Mouse (Mus musculus): ENCODE results near the gene Eaf2. TPM values are rescaled to one million over a fixed set of nuclear protein-coding genes. Genes with fewer than 3 reads are reported as not detected.

The Eaf2 gene
- polyA plus RNA-seq, 1 experiment from 2014 or later: 1.2 TPM

DNA sequence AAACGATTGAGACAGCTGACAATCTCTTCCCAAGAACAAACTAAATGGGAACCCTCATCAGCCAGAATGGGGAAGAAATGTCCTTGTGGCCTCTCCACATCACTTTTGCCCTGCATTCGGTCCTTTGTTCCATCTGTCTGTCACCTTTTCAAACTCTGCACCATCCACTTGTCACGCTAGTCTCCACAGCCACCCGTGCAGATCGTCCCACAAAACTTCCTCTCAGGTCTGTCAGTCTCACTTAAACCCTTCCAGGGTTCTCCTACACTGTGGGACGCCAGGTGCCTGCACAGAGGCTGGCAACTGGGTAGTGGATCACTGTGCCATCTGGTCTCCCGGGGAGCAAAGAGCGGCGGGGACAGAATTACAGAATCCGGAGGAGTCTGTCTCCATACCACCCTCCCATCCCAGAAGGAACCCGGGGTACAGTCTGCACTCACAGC lies 47.2 kb downstream of the Eaf2 start:
- Histone ChIP-seq H3K27me3 (ENCODE audit: low read depth, poor library complexity, severe bottlenecking) (peaks cover 18% of the 10 kb centered on the region), H3K9me3 (replicated peaks) (no peaks in the 10 kb centered on the region), H3K4me1 (peaks cover 19% of the 10 kb centered on the region), H3K27ac (replicated peaks) (0 out of 2 replicates have a peak overlapping the region, but pooled peaks have one; percentile 92), H3K36me3 (peaks cover 21% of the 10 kb centered on the region), H3K4me3 (peak overlapping the region; percentile 90)
- 2% methylated on average over 11 of the region's 11 CpGs for WGBS
- no peak for DNase-seq (ENCODE audit: low spot score)

DNA sequence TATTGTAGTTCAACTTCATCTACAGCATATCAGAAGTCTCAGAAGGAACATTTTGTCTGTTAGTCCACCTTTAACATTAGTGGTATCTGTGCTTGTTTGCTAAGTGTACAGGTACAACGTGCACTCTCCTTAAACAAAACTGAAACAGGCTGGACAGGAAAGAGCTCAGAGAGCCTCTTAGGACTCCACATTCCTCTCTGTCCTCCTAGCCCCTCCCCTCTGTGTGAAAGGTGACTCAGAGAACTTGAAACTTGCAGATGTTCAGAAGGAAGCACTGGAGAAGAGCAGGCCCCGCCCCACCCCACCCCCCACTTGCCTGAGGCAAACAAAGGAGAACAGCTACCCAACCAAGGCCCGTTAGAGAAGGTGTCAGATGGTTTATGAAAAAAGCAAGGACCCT lies 53.3 kb downstream of the Eaf2 start:
- peaks cover 4% of the 10 kb centered on the region for H3K27me3 ChIP-seq (ENCODE audit: low read depth, poor library complexity, severe bottlenecking)
- no peaks in the 10 kb centered on the region for H3K9me3 ChIP-seq (replicated peaks)
- no peaks in the 10 kb centered on the region for H3K36me3 ChIP-seq
- no peak overlapping the region for H3K4me3 ChIP-seq
- 10% methylated on average over 3 of the region's 3 CpGs for WGBS
- H3K4me1 ChIP-seq: peaks cover 10% of the 10 kb centered on the region
- DNase-seq (ENCODE audit: low spot score): no peak
- H3K27ac ChIP-seq (replicated peaks): no peak overlapping the region; the same call in 1 of the 2 replicates

GRCm38 (mm10) chr16:36820747-36821146 lies 54.1 kb downstream of the Eaf2 start:
- Histone ChIP-seq H3K9me3 (replicated peaks) (no peaks in the 10 kb centered on the region), H3K27me3 (ENCODE audit: low read depth, poor library complexity, severe bottlenecking) (no peaks in the 10 kb centered on the region), H3K4me3 (no peak overlapping the region), H3K27ac (replicated peaks) (no peak overlapping the region), H3K4me1 (peaks cover 10% of the 10 kb centered on the region), H3K36me3 (no peaks in the 10 kb centered on the region)
- WGBS: 80% methylated on average over 3 of the region's 3 CpGs
- DNase-seq (ENCODE audit: low spot score): no peak

GRCm38 (mm10) chr16:36820016-36820415 lies 54.8 kb downstream of the Eaf2 start:
- no peaks in the 10 kb centered on the region for H3K9me3 ChIP-seq (replicated peaks)
- DNase-seq (ENCODE audit: low spot score): no peak
- H3K36me3 ChIP-seq: no peaks in the 10 kb centered on the region
- H3K4me1 ChIP-seq: peaks cover 10% of the 10 kb centered on the region
- WGBS: 59% methylated on average over 6 of the region's 6 CpGs
- no peak overlapping the region for H3K4me3 ChIP-seq
- no peaks in the 10 kb centered on the region for H3K27me3 ChIP-seq (ENCODE audit: low read depth, poor library complexity, severe bottlenecking)
- H3K27ac ChIP-seq (replicated peaks): no peak overlapping the region

DNA sequence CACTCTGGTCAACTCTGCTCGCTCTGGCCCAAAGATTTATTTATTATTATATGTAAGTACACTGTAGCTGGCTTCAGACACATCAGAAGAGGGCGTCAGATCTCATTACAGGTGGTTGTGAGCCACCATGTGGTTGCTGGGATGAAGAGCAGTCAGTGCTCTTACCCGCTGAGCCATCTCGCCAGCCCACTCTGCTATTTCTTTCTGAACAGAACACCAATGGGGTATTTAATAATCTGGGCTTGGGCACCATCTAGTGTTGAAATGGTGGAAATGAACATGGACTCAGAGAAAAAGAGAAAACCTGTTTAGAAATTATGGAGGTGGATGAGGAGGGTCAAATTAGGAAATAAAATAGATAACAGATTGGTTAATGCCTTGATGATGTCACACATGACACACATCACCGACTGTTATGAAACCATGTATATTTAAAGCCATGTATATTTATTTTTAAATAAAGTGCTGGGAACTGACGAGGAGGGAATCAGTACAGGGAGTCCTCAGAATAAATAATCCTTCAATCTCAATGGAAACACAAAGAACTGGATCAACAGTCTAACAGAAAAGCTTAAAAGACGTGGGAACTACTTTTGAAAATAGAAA lies 57.4 kb downstream of the Eaf2 start:
- Histone ChIP-seq H3K36me3 (no peaks in the 10 kb centered on the region), H3K27ac (replicated peaks) (no peak overlapping the region), H3K27me3 (ENCODE audit: low read depth, poor library complexity, severe bottlenecking) (no peaks in the 10 kb centered on the region), H3K4me1 (peaks cover 10% of the 10 kb centered on the region), H3K4me3 (no peak overlapping the region), H3K9me3 (replicated peaks) (no peaks in the 10 kb centered on the region)
- WGBS: 23% methylated on average over 7 of the region's 7 CpGs
- peak; percentile 61 for DNase-seq (ENCODE audit: low spot score)

GRCm38 (mm10) chr16:36816916-36817315 lies 57.9 kb downstream of the Eaf2 start:
- Histone ChIP-seq H3K4me1 (peaks cover 9% of the 10 kb centered on the region), H3K4me3 (no peak overlapping the region), H3K9me3 (replicated peaks) (no peaks in the 10 kb centered on the region), H3K27ac (replicated peaks) (no peak overlapping the region), H3K27me3 (ENCODE audit: low read depth, poor library complexity, severe bottlenecking) (no peaks in the 10 kb centered on the region), H3K36me3 (no peaks in the 10 kb centered on the region)
- DNase-seq (ENCODE audit: low spot score): no peak

DNA sequence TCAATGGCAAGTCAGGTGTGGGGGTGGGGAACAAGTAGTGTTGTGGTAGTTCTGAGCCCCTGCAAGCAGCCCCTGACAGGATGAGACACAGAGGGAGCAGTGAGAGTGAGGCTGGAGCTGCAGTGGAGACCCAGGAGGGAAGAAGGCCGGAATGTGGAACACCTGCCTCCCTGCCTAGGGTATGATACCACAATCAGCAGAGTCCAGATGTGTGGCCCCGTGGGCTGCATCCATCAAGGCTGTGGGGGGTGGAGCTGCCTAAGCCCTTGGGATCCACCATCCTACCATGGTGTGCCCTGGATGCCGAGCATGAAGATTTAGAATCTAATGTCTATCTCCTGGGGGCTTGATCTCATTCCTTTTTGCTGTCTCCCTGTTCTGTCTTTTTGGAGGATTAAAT lies 61.1 kb downstream of the Eaf2 start:
- Histone ChIP-seq H3K27ac (replicated peaks) (no peak overlapping the region), H3K9me3 (replicated peaks) (no peaks in the 10 kb centered on the region), H3K4me3 (no peak overlapping the region), H3K27me3 (ENCODE audit: low read depth, poor library complexity, severe bottlenecking) (no peaks in the 10 kb centered on the region), H3K36me3 (no peaks in the 10 kb centered on the region), H3K4me1 (no peaks in the 10 kb centered on the region)
- WGBS: 70% methylated on average over 3 of the region's 3 CpGs
- DNase-seq (ENCODE audit: low spot score): no peak

GRCm38 (mm10) chr16:36808616-36809015 lies 66.2 kb downstream of the Eaf2 start:
- no peaks in the 10 kb centered on the region for H3K36me3 ChIP-seq
- H3K9me3 ChIP-seq (replicated peaks): no peaks in the 10 kb centered on the region
- DNase-seq (ENCODE audit: low spot score): no peak
- H3K4me3 ChIP-seq: no peak overlapping the region
- H3K27ac ChIP-seq (replicated peaks): no peak overlapping the region
- H3K4me1 ChIP-seq: no peaks in the 10 kb centered on the region
- 91% methylated on average over 3 of the region's 3 CpGs for WGBS
- no peaks in the 10 kb centered on the region for H3K27me3 ChIP-seq (ENCODE audit: low read depth, poor library complexity, severe bottlenecking)

DNA sequence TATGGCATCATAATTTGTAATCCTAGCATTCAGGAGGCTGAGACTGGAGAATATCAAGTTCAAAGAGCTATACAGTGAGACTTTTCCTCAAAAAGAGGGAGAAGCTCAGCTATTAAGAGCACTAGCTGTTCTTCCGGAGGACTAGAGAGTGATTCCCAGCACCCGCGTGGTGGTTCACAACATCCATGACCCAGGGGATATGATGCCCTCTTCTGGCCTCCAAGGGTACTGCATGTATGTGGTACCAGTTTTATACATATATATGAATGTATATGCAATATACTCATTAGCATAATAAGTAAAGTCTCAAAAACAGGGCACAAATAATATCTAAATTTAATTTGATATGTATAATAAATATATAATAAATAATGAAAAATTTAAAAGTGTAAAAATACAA lies 72.4 kb downstream of the Eaf2 start:
- H3K36me3 ChIP-seq: no peaks in the 10 kb centered on the region
- 88% methylated on average over 3 of the region's 3 CpGs for WGBS
- DNase-seq (ENCODE audit: low spot score): no peak
- H3K9me3 ChIP-seq (replicated peaks): peaks cover 3% of the 10 kb centered on the region; the same call in 1 of the 2 replicates
- H3K4me3 ChIP-seq: no peak overlapping the region
- H3K27ac ChIP-seq (replicated peaks): no peak overlapping the region
- no peaks in the 10 kb centered on the region for H3K27me3 ChIP-seq (ENCODE audit: low read depth, poor library complexity, severe bottlenecking)
- H3K4me1 ChIP-seq: no peaks in the 10 kb centered on the region

DNA sequence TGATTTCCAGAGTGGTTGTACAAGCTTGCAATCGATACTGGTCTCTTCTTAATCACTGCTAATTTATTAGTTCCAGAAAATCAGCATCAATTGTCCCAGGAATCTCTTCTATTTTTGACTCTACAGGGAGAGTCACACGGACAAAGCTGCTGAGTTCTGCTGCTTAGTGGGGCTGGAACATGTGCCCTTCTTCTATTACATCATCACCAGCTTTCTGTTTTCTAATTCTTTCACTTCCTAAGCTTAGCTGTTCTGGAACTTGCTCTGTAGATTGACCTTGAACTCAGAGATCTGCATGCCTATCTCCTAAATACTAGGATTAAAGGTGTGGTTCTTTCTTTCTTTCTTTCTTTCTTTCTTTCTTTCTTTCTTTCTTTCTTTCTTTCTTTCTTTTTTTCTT lies 76.5 kb downstream of the Eaf2 start:
- Histone ChIP-seq H3K27ac (replicated peaks) (no peak overlapping the region), H3K36me3 (no peaks in the 10 kb centered on the region), H3K27me3 (ENCODE audit: low read depth, poor library complexity, severe bottlenecking) (no peaks in the 10 kb centered on the region), H3K4me3 (no peak overlapping the region), H3K9me3 (replicated peaks) (peaks cover 3% of the 10 kb centered on the region; the same call in 1 of the 2 replicates), H3K4me1 (no peaks in the 10 kb centered on the region)
- WGBS: 81% methylated on average over 2 of the region's 2 CpGs
- no peak for DNase-seq (ENCODE audit: low spot score)

DNA sequence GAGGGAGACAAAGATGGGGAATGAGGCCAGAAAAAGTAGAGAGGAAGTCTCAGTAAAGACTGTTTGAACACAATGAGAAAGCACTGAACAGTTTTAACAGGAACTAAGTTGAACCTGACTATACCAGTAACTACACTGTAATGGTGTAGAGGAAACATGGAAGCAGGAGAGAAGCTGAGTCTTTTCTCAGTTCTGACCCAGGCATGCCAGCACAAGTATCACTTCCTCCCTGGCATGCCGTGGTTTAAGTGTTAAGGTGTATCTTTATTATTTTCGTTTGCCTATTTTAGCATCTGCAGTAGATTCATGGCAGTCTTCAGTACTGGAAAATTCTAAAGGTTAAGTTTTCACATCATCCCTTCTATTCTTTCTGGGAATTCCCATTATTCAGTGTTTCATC lies 79.8 kb downstream of the Eaf2 start:
- no peaks in the 10 kb centered on the region for H3K4me1 ChIP-seq
- no peak overlapping the region for H3K4me3 ChIP-seq
- no peak for DNase-seq (ENCODE audit: low spot score)
- no peaks in the 10 kb centered on the region for H3K9me3 ChIP-seq (replicated peaks)
- WGBS: 90% methylated on average over 2 of the region's 2 CpGs
- no peaks in the 10 kb centered on the region for H3K36me3 ChIP-seq
- H3K27me3 ChIP-seq (ENCODE audit: low read depth, poor library complexity, severe bottlenecking): no peaks in the 10 kb centered on the region
- no peak overlapping the region for H3K27ac ChIP-seq (replicated peaks)

DNA sequence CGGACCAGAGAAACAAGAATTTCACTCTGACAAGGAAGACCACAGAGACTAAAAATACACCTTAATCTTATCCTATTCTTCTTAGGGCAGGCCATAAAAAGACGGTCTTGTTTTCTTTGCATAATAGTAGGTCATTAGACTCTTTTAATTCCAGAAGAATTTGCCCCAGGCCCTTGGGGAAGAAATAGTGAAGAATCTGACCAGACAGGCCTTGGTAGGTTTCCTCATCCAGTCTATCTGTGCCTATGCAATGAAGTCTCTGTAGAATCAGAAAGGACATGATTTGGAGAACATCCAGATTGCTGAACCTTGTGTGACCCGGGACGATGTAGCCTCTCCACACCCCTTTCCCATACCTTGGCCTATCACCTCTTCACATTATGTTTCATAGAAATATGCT lies 84.6 kb downstream of the Eaf2 start:
- H3K27me3 ChIP-seq (ENCODE audit: low read depth, poor library complexity, severe bottlenecking): no peaks in the 10 kb centered on the region
- H3K4me1 ChIP-seq: no peaks in the 10 kb centered on the region
- DNase-seq (ENCODE audit: low spot score): no peak
- H3K9me3 ChIP-seq (replicated peaks): no peaks in the 10 kb centered on the region
- no peak overlapping the region for H3K4me3 ChIP-seq
- no peak overlapping the region for H3K27ac ChIP-seq (replicated peaks)
- no peaks in the 10 kb centered on the region for H3K36me3 ChIP-seq
- 91% methylated on average over 4 of the region's 4 CpGs for WGBS

DNA sequence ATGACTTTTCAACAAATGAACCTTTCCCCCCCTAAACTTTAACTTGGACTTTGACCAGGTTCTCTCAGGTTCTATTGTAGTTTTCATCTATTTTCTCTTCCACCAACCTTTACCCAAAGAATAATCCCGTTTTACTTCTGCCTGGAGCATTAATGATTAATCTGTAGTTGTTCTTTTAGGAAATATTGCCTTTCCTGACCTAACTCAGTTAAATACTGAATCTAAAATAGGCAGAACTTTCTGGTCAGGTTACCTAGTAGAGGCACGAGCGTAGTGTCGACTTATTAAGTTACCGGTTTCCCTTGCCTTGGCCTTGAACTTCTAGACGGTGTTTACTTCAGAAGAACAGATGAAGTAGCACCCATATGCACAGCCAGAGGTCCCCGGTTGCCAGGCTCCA lies 88.3 kb downstream of the Eaf2 start:
- no peaks in the 10 kb centered on the region for H3K27me3 ChIP-seq (ENCODE audit: low read depth, poor library complexity, severe bottlenecking)
- H3K9me3 ChIP-seq (replicated peaks): no peaks in the 10 kb centered on the region
- no peaks in the 10 kb centered on the region for H3K36me3 ChIP-seq
- no peak overlapping the region for H3K4me3 ChIP-seq
- H3K27ac ChIP-seq (replicated peaks): no peak overlapping the region
- WGBS: 91% methylated on average over 7 of the region's 7 CpGs
- no peaks in the 10 kb centered on the region for H3K4me1 ChIP-seq
- no peak for DNase-seq (ENCODE audit: low spot score)
